In genomic region chr5:21170440-21170839, GRCm38 (mm10) we compare ENCODE assay signal across 19 mouse cellular contexts. TPM values are rescaled to one million over a fixed set of nuclear protein-coding genes. Genes with fewer than 3 reads are reported as not detected.
DNase-seq lines count a peak whose midpoint lies in the region; ATAC-seq lines count a peak whose summit lies in the region.
"Had no signal": no experiment of that assay in that cellular context is flagged by ENCODE, and none has a peak within 500 bp of the region (broad histone marks: within the 10 kb centered on the region; RNA-seq: fewer than 3 reads in every experiment).

No protein-coding gene starts in this region.

- H3K4me1 ChIP-seq in embryonic facial prominence, embryonic 14.5 days (ENCODE audit: control insufficient read depth, insufficient read depth, low read length): peaks cover 8% of the 10 kb centered on the region
- H3K4me1 ChIP-seq in embryonic facial prominence, embryonic 10.5 days: peaks cover 11% of the 10 kb centered on the region
- H3K4me1 ChIP-seq in hindbrain, embryonic 11.5 days (replicated peaks; ENCODE audit: control insufficient read depth, insufficient read depth, low read length): peaks cover 2% of the 10 kb centered on the region; the same call in 1 of the 2 replicates
- H3K4me1 ChIP-seq in hindbrain, embryonic 16.5 days (ENCODE audit: control insufficient read depth, insufficient read depth, low read depth, low read length): peaks cover 36% of the 10 kb centered on the region
- peaks cover 4% of the 10 kb centered on the region; the same call in 1 of the 2 replicates for H3K4me1 ChIP-seq in lung, embryonic 15.5 days
- peaks cover 7% of the 10 kb centered on the region; the same call in 1 of the 2 replicates for H3K4me1 ChIP-seq in stomach, embryonic 15.5 days

- H3K9me3 ChIP-seq in embryonic facial prominence, embryonic 14.5 days (ENCODE audit: control insufficient read depth, low read length): no peaks in the 10 kb centered on the region
- H3K9me3 ChIP-seq in embryonic facial prominence, embryonic 10.5 days: no peaks in the 10 kb centered on the region
- no peaks in the 10 kb centered on the region for H3K9me3 ChIP-seq in hindbrain, embryonic 11.5 days (ENCODE audit: control insufficient read depth, low read length)
- H3K9me3 ChIP-seq in hindbrain, embryonic 16.5 days (ENCODE audit: control insufficient read depth, low read length): no peaks in the 10 kb centered on the region
- H3K9me3 ChIP-seq in lung, embryonic 15.5 days: no peaks in the 10 kb centered on the region
- H3K9me3 ChIP-seq in stomach, embryonic 15.5 days: no peaks in the 10 kb centered on the region
- H3K9me3 ChIP-seq: megakaryocyte, embryonic 14.5 days; neural tube, embryonic 12.5 days had no signal

- H3K27ac ChIP-seq in embryonic facial prominence, embryonic 14.5 days (replicated peaks; ENCODE audit: low read depth, low read length): 0 out of 2 replicates have a peak overlapping the region, but pooled peaks have one; percentile 6
- no peak overlapping the region; the same call in 1 of the 2 replicates for H3K27ac ChIP-seq in embryonic facial prominence, embryonic 10.5 days (replicated peaks)
- no peak overlapping the region for H3K27ac ChIP-seq in hindbrain, embryonic 11.5 days (ENCODE audit: low read depth, low read length)
- no peak overlapping the region for H3K27ac ChIP-seq in hindbrain, embryonic 16.5 days (ENCODE audit: low read depth, low read length)
- H3K27ac ChIP-seq in lung, embryonic 15.5 days: 0 out of 2 replicates have a peak overlapping the region, but pooled peaks have one; percentile 47
- H3K27ac ChIP-seq in stomach, embryonic 15.5 days: no peak overlapping the region
- H3K27ac ChIP-seq: left cerebral cortex, adult 2 months; neural tube, embryonic 12.5 days had no signal

- DNase-seq in embryonic facial prominence, embryonic 14.5 days (ENCODE audit: low spot score): no peak
- no peak for DNase-seq in embryonic facial prominence, embryonic 10.5 days (ENCODE audit: low spot score)
- no peak for DNase-seq in hindbrain, embryonic 11.5 days (ENCODE audit: low spot score)
- DNase-seq in lung, postnatal 4 days: no peak
- no peak for DNase-seq in thymus, postnatal 10 days (ENCODE audit: low spot score in 2 of 2)
- DNase-seq: adrenal gland, postnatal 36 days; cerebellum, adult 9-11 months; gastrocnemius, postnatal 10 days; kidney, adult 2 months; lung, adult 18-20 months; right cerebral cortex, adult 18-20 months; spleen, adult 18-20 months had no signal

- no peaks in the 10 kb centered on the region for H3K27me3 ChIP-seq in embryonic facial prominence, embryonic 14.5 days (replicated peaks; ENCODE audit: control insufficient read depth, insufficient read depth, low read length)
- no peaks in the 10 kb centered on the region for H3K27me3 ChIP-seq in embryonic facial prominence, embryonic 10.5 days (replicated peaks; ENCODE audit: low read depth, poor library complexity, severe bottlenecking)
- H3K27me3 ChIP-seq in hindbrain, embryonic 11.5 days (ENCODE audit: control insufficient read depth, insufficient read depth, low read length): no peaks in the 10 kb centered on the region
- H3K27me3 ChIP-seq in hindbrain, embryonic 16.5 days (replicated peaks; ENCODE audit: control insufficient read depth, insufficient read depth, low read length): no peaks in the 10 kb centered on the region
- H3K27me3 ChIP-seq in lung, embryonic 15.5 days: no peaks in the 10 kb centered on the region
- no peaks in the 10 kb centered on the region for H3K27me3 ChIP-seq in stomach, embryonic 15.5 days (replicated peaks)
- H3K27me3 ChIP-seq: megakaryocyte, embryonic 14.5 days; neural tube, embryonic 12.5 days had no signal

- H3K9ac ChIP-seq in embryonic facial prominence, embryonic 14.5 days (ENCODE audit: low read depth, low read length): no peak overlapping the region
- no peak overlapping the region for H3K9ac ChIP-seq in hindbrain, embryonic 11.5 days (ENCODE audit: low read depth, low read length)
- H3K9ac ChIP-seq in hindbrain, embryonic 16.5 days (ENCODE audit: low read depth, low read length): no peak overlapping the region
- no peak overlapping the region; the same call in 1 of the 2 replicates for H3K9ac ChIP-seq in lung, embryonic 15.5 days
- no peak overlapping the region for H3K9ac ChIP-seq in stomach, embryonic 15.5 days
- H3K9ac ChIP-seq: neural tube, embryonic 12.5 days had no signal

- H3K4me3 ChIP-seq in embryonic facial prominence, embryonic 14.5 days (ENCODE audit: low read depth, low read length): no peak overlapping the region
- no peak overlapping the region for H3K4me3 ChIP-seq in embryonic facial prominence, embryonic 10.5 days
- no peak overlapping the region for H3K4me3 ChIP-seq in hindbrain, embryonic 11.5 days (ENCODE audit: low read depth, low read length)
- no peak overlapping the region for H3K4me3 ChIP-seq in hindbrain, embryonic 16.5 days (ENCODE audit: low read length)
- H3K4me3 ChIP-seq in lung, embryonic 15.5 days: no peak overlapping the region
- no peak overlapping the region for H3K4me3 ChIP-seq in stomach, embryonic 15.5 days (replicated peaks)
- H3K4me3 ChIP-seq: left cerebral cortex, adult 2 months; megakaryocyte, embryonic 14.5 days; neural tube, embryonic 12.5 days had no signal

- no peaks in the 10 kb centered on the region for H3K36me3 ChIP-seq in embryonic facial prominence, embryonic 14.5 days (ENCODE audit: control insufficient read depth, insufficient read depth, low read length)
- no peaks in the 10 kb centered on the region for H3K36me3 ChIP-seq in embryonic facial prominence, embryonic 10.5 days (replicated peaks)
- H3K36me3 ChIP-seq in hindbrain, embryonic 11.5 days (ENCODE audit: control insufficient read depth, insufficient read depth, low read length): no peaks in the 10 kb centered on the region
- H3K36me3 ChIP-seq in hindbrain, embryonic 16.5 days (ENCODE audit: control insufficient read depth, insufficient read depth, low read length): no peaks in the 10 kb centered on the region
- no peaks in the 10 kb centered on the region for H3K36me3 ChIP-seq in lung, embryonic 15.5 days
- no peaks in the 10 kb centered on the region for H3K36me3 ChIP-seq in stomach, embryonic 15.5 days
- H3K36me3 ChIP-seq: neural tube, embryonic 12.5 days had no signal

- ATAC-seq in embryonic facial prominence, embryonic 14.5 days (ENCODE audit: low read depth): no peak
- ATAC-seq in hindbrain, embryonic 11.5 days (ENCODE audit: low FRiP score): peak; percentile 26; the same call in 1 of the 2 replicates
- no peak for ATAC-seq in hindbrain, embryonic 16.5 days
- ATAC-seq in lung, embryonic 15.5 days (ENCODE audit: borderline replicate concordance, extremely low read depth, low FRiP score, low TSS enrichment): no peak
- peak; percentile 57; the same call in 1 of the 2 replicates for ATAC-seq in stomach, embryonic 15.5 days (ENCODE audit: insufficient read depth, low FRiP score, low read depth)

- 38% methylated on average over 4 of the region's 4 CpGs for WGBS in embryonic facial prominence, embryonic 14.5 days
- 36% methylated on average over 4 of the region's 4 CpGs for WGBS in embryonic facial prominence, embryonic 10.5 days
- 30% methylated on average over 4 of the region's 4 CpGs for WGBS in hindbrain, embryonic 11.5 days
- WGBS in hindbrain, embryonic 16.5 days: 22% methylated on average over 4 of the region's 4 CpGs
- WGBS in lung, embryonic 15.5 days: 35% methylated on average over 4 of the region's 4 CpGs
- 49% methylated on average over 4 of the region's 4 CpGs for WGBS in stomach, embryonic 15.5 days

- H3K4me2 ChIP-seq in embryonic facial prominence, embryonic 14.5 days (ENCODE audit: low read depth, low read length): no peak overlapping the region
- H3K4me2 ChIP-seq in hindbrain, embryonic 11.5 days (replicated peaks; ENCODE audit: low read depth, low read length): no peak overlapping the region
- H3K4me2 ChIP-seq in hindbrain, embryonic 16.5 days (ENCODE audit: low read length): no peak overlapping the region
- H3K4me2 ChIP-seq in lung, embryonic 15.5 days: peak overlapping the region; percentile 7; the same call in 1 of the 2 replicates
- H3K4me2 ChIP-seq in stomach, embryonic 15.5 days: no peak overlapping the region
- H3K4me2 ChIP-seq: heart, embryonic 11.5 days; neural tube, embryonic 12.5 days had no signal

RNA-seq across cellular contexts. Expression of gene Gsap, which starts 15.6 kb away (rescaled TPM):
- 3.6 and 4.2 TPM in 2 replicates for polyA plus RNA-seq in embryonic facial prominence, embryonic 14.5 days (2014; fragmentation: Nextera tagmentation; extraction: Ambion mirVana)
- polyA plus RNA-seq in embryonic facial prominence, embryonic 10.5 days (2016; fragmentation: Nextera tagmentation; extraction: Ambion mirVana): 0.85 and 1.5 TPM in 2 replicates
- 2.3 and 2.7 TPM in 2 replicates for polyA plus RNA-seq in hindbrain, embryonic 11.5 days (2014; fragmentation: Nextera tagmentation; extraction: Ambion mirVana)
- 14.6 TPM in 2 replicates for polyA plus RNA-seq in hindbrain, embryonic 16.5 days (2015; fragmentation: Nextera tagmentation; extraction: Ambion mirVana)
- polyA plus RNA-seq in lung, embryonic 15.5 days (2015; fragmentation: Nextera tagmentation; extraction: Ambion mirVana): 2.8 and 3.2 TPM in 2 replicates
- polyA plus RNA-seq in stomach, embryonic 15.5 days (2015; fragmentation: Nextera tagmentation; extraction: Ambion mirVana): 2.5 and 2.9 TPM in 2 replicates

Comparison
In these comparisons a context has a peak if more than half of its experiments do, and no peak if none do; other contexts are left out.
1. ATAC-seq: peak in hindbrain, embryonic 11.5 days (single experiment) and stomach, embryonic 15.5 days (single experiment); none in embryonic facial prominence, embryonic 14.5 days (single experiment), hindbrain, embryonic 16.5 days (single experiment) and lung, embryonic 15.5 days (single experiment).
2. H3K27ac ChIP-seq: peak in embryonic facial prominence, embryonic 14.5 days (single experiment) and lung, embryonic 15.5 days (single experiment); none in embryonic facial prominence, embryonic 10.5 days (single experiment), hindbrain, embryonic 11.5 days (single experiment), hindbrain, embryonic 16.5 days (single experiment) and stomach, embryonic 15.5 days (single experiment).